Mouse (Mus musculus) telencephalon, adult 2 months (tissue): ENCODE data around the gene Scgb2b24.

Source experiments
- DNase-seq: peaks from one replicate; pipeline ENCODE4 v3.0.0-alpha.2; 2011; ENCODE audit warnings: low read depth, low spot score

Gene Scgb2b24

GRCm38 (mm10) chr7:33739212-33739611 is at the start of gene Scgb2b24:
TSS of gene Scgb2b24 (minus strand) at chr7:33739312.
- no peak for DNase-seq

GRCm38 (mm10) chr7:33743499-33743898 is 4.4 kb upstream of the Scgb2b24 start, which contains the start of gene Scgb1b24:
TSS of gene Scgb1b24 (plus strand) at chr7:33743799.
- no peak for DNase-seq

- DNase-seq = no peak
Measured at GRCm38 (mm10) chr7:33689864-33690263, 49.2 kb downstream of the Scgb2b24 start.
